Mouse (Mus musculus) adrenal gland, adult 8-10 months (tissue): ENCODE results near the gene Tpmt. TPM values are rescaled to one million over a fixed set of nuclear protein-coding genes. Genes with fewer than 3 reads are reported as not detected.

Source experiments
- DNase-seq: peaks from one replicate; pipeline ENCODE4 v3.0.0; 2022
- total RNA-seq, 4 experiments: library from RNA; stranded (reverse); gene quantifications; 2 replicates each; pipeline ENCODE4 v1.2.4; 2022

Gene Tpmt
- total RNA-seq, 4 experiments from 2014 or later = 4.1 to 10.7 (median 7.1) TPM

GRCm38 (mm10) chr13:46975930-46976329, 68.6 kb downstream of the Tpmt start:
- no peak for DNase-seq

GRCm38 (mm10) chr13:46975031-46975551, 69.4 kb downstream of the Tpmt start:
- no peak for DNase-seq

Other genes with a start within 250 kb of the Tpmt start
- 10 to 100 TPM; 39.1 to 46.8 (median 42.3) TPM for gene Kif13a, start 114.9 kb downstream of the Tpmt start, total RNA-seq
- gene Nhlrc1, start 29.9 kb downstream of the Tpmt start, total RNA-seq = 1 to 10 TPM; 6.2 to 9.8 (median 8.7) TPM
- 10 to 100 TPM in 3 of 4 experiments, 1 to 10 TPM in 1; 9.7 to 12.6 (median 11.7) TPM for gene Kdm1b, start 1.2 kb downstream of the Tpmt start, total RNA-seq
- gene Dek, start 61.5 kb upstream of the Tpmt start, total RNA-seq = 10 to 100 TPM; 47.7 to 66.4 (median 59.1) TPM
- 1 to 10 TPM; 3.0 to 5.5 (median 4.8) TPM for gene Rnf144b, start 77.9 kb upstream of the Tpmt start, total RNA-seq